Mouse (Mus musculus): Measurements from ENCODE around the gene Ticrr. TPM values are rescaled to one million over a fixed set of nuclear protein-coding genes. Genes with fewer than 3 reads are reported as not detected.

The Ticrr gene
- total and polyA plus RNA-seq, 3 experiments, result 10.6 to 55.6 (median 23.8) TPM

GRCm38 (mm10) chr7:79623086-79623485 is 36.9 kb upstream of the Ticrr start:
- no peak overlapping the region for H3K9ac ChIP-seq (ENCODE audit: control insufficient read depth, low read depth, low read length, poor library complexity, severe bottlenecking)
- H3K79me2 ChIP-seq (ENCODE audit: control insufficient read depth, insufficient read depth, low read length, poor library complexity), result no peaks in the 10 kb centered on the region
- H3K9me3 ChIP-seq (replicated peaks; ENCODE audit: insufficient read depth, low read length), result no peaks in the 10 kb centered on the region
- H3K27me3 ChIP-seq (ENCODE audit: control insufficient read depth in 1 of 2, insufficient read depth in 2 of 2, low read length in 2 of 2), result peaks cover 2 to 11% of the 10 kb centered on the region in 2 experiments
- H3K27ac ChIP-seq (ENCODE audit: control insufficient read depth, low read depth, low read length), result no peak overlapping the region
- TF ChIP-seq UBTF (IDR thresholded peaks at IDR 0.05; ENCODE audit: borderline replicate concordance, insufficient read depth, low read depth, low read length) (no peak), CTCF (IDR thresholded peaks at IDR 0.05 in 2 of 3, conservative IDR thresholded peaks at IDR 0.05 in 1 of 3; ENCODE audit: control insufficient read depth in 1 of 3, insufficient read depth in 1 of 3, low read depth in 2 of 3, low read length in 3 of 3, poor library complexity in 1 of 3, severe bottlenecking in 1 of 3) (no peak), MAFK (IDR thresholded peaks at IDR 0.05; ENCODE audit: borderline replicate concordance, low read depth, low read length) (no peak), MAZ (IDR thresholded peaks at IDR 0.05; ENCODE audit: low read depth, low read length) (no peak), ETS1 (IDR thresholded peaks at IDR 0.05; ENCODE audit: low read depth, low read length) (no peak), ZNF384 (IDR thresholded peaks at IDR 0.05; ENCODE audit: low read depth, low read length) (no peak), CHD2 (IDR thresholded peaks at IDR 0.05; ENCODE audit: low read length) (no peak), MXI1 (IDR thresholded peaks at IDR 0.05; ENCODE audit: low read depth, low read length) (no peak), CHD1 (IDR thresholded peaks at IDR 0.05; ENCODE audit: low read depth, low read length) (no peak), TBP (IDR thresholded peaks at IDR 0.05; ENCODE audit: low read depth, low read length) (no peak)
- no peaks in the 10 kb centered on the region for H3K4me1 ChIP-seq (ENCODE audit: control insufficient read depth in 1 of 2, insufficient read depth in 2 of 2, low read length in 2 of 2)
- no peak for DNase-seq (ENCODE audit: low read depth, low spot score)
- H3K36me3 ChIP-seq (ENCODE audit: control insufficient read depth in 1 of 2, insufficient read depth in 2 of 2, low read length in 2 of 2), result no peaks in the 10 kb centered on the region
- no peak overlapping the region for H3K4me3 ChIP-seq (ENCODE audit: control insufficient read depth in 1 of 2, insufficient read depth in 1 of 2, low read depth in 2 of 2, low read length in 2 of 2)

- Histone ChIP-seq H3K27ac (ENCODE audit: control insufficient read depth, low read depth, low read length) (no peak overlapping the region), H3K4me1 (ENCODE audit: control insufficient read depth in 1 of 2, insufficient read depth in 2 of 2, low read length in 2 of 2) (no peaks in the 10 kb centered on the region), H3K9ac (ENCODE audit: control insufficient read depth, low read depth, low read length, poor library complexity, severe bottlenecking) (no peak overlapping the region), H3K9me3 (replicated peaks; ENCODE audit: insufficient read depth, low read length) (no peaks in the 10 kb centered on the region), H3K79me2 (ENCODE audit: control insufficient read depth, insufficient read depth, low read length, poor library complexity) (no peaks in the 10 kb centered on the region), H3K27me3 (ENCODE audit: control insufficient read depth in 1 of 2, insufficient read depth in 2 of 2, low read length in 2 of 2) (peaks cover 19 to 21% of the 10 kb centered on the region in 2 experiments), H3K36me3 (ENCODE audit: control insufficient read depth in 1 of 2, insufficient read depth in 2 of 2, low read length in 2 of 2) (no peaks in the 10 kb centered on the region), H3K4me3 (ENCODE audit: control insufficient read depth in 1 of 2, insufficient read depth in 1 of 2, low read depth in 2 of 2, low read length in 2 of 2) (no peak overlapping the region)
- DNase-seq (ENCODE audit: low read depth, low spot score), result no peak
- TF ChIP-seq USF1 (IDR thresholded peaks at IDR 0.05; ENCODE audit: low read depth, low read length), result no peak
- no peak for TF ChIP-seq GATA1 (IDR thresholded peaks at IDR 0.05; ENCODE audit: low read depth, low read length)
- TF ChIP-seq BHLHE40 (IDR thresholded peaks at IDR 0.05; ENCODE audit: borderline replicate concordance, low read depth, low read length), result no peak
- no peak for TF ChIP-seq TCF12 (IDR thresholded peaks at IDR 0.05; ENCODE audit: low read depth, low read length)
- TF ChIP-seq GABPA (IDR thresholded peaks at IDR 0.05; ENCODE audit: low read depth, low read length), result no peak
- TF ChIP-seq RAD21 (IDR thresholded peaks at IDR 0.05; ENCODE audit: low read depth, low read length), result no peak
- TF ChIP-seq ZNF384 (IDR thresholded peaks at IDR 0.05; ENCODE audit: low read depth, low read length), result no peak
- TF ChIP-seq MXI1 (IDR thresholded peaks at IDR 0.05; ENCODE audit: low read depth, low read length), result no peak
- TF ChIP-seq NELFE (IDR thresholded peaks at IDR 0.05; ENCODE audit: low read depth, low read length), result no peak
- no peak for TF ChIP-seq TAL1 (IDR thresholded peaks at IDR 0.05; ENCODE audit: low read length)
- no peak for TF ChIP-seq EP300 (IDR thresholded peaks at IDR 0.05; ENCODE audit: low read depth in 1 of 2, low read length in 2 of 2)
- no peak for TF ChIP-seq HCFC1 (IDR thresholded peaks at IDR 0.05; ENCODE audit: low read depth, low read length)
- TF ChIP-seq USF2 (IDR thresholded peaks at IDR 0.05; ENCODE audit: borderline replicate concordance in 1 of 2, insufficient read depth in 1 of 2, low read depth in 1 of 2, low read length in 2 of 2), result no peak
- no peak for TF ChIP-seq SIN3A (IDR thresholded peaks at IDR 0.05; ENCODE audit: low read length)
- TF ChIP-seq MEF2A (IDR thresholded peaks at IDR 0.05; ENCODE audit: extremely low read depth, insufficient replicate concordance, low read depth, low read length, poor library complexity, severe bottlenecking), result no peak
- no peak for TF ChIP-seq TBP (IDR thresholded peaks at IDR 0.05; ENCODE audit: low read depth, low read length)
- no peak for TF ChIP-seq RCOR1 (IDR thresholded peaks at IDR 0.05; ENCODE audit: low read depth, low read length)
- no peak for TF ChIP-seq MYB (IDR thresholded peaks at IDR 0.05; ENCODE audit: low read depth, low read length)
- no peak for TF ChIP-seq ETS1 (IDR thresholded peaks at IDR 0.05; ENCODE audit: low read depth, low read length)
- TF ChIP-seq CTCF (IDR thresholded peaks at IDR 0.05 in 2 of 3, conservative IDR thresholded peaks at IDR 0.05 in 1 of 3; ENCODE audit: control insufficient read depth in 1 of 3, insufficient read depth in 1 of 3, low read depth in 2 of 3, low read length in 3 of 3, poor library complexity in 1 of 3, severe bottlenecking in 1 of 3), result no peak
Measured at GRCm38 (mm10) chr7:79626170-79626569, 33.8 kb upstream of the Ticrr start.
